Mouse (Mus musculus): Measurements from ENCODE around the gene Lurap1l. TPM values are rescaled to one million over a fixed set of nuclear protein-coding genes. Genes with fewer than 3 reads are reported as not detected.

Gene Lurap1l
- polyA plus RNA-seq, 1 experiment from 2014 or later = 9.0 TPM

GRCm38 (mm10) chr4:80949720-80950119 is 39.3 kb downstream of the Lurap1l start:
- WGBS = 77% methylated on average over 2 of the region's 2 CpGs
- no peak overlapping the region for H3K27ac ChIP-seq (ENCODE audit: low read length)
- ATAC-seq = no peak

GRCm38 (mm10) chr4:80950280-80950781 is 39.9 kb downstream of the Lurap1l start:
- Histone ChIP-seq H3K9ac (ENCODE audit: low read depth, low read length) (no peak overlapping the region), H3K27me3 (ENCODE audit: control insufficient read depth, insufficient read depth, low read depth, low read length) (no peaks in the 10 kb centered on the region), H3K36me3 (ENCODE audit: control insufficient read depth, insufficient read depth, low read length) (peaks cover 5% of the 10 kb centered on the region; the same call in 1 of the 2 replicates), H3K9me3 (replicated peaks; ENCODE audit: control insufficient read depth, low read length, poor library complexity, severe bottlenecking) (no peaks in the 10 kb centered on the region), H3K4me1 (ENCODE audit: control insufficient read depth, insufficient read depth, low read length) (no peaks in the 10 kb centered on the region), H3K4me2 (ENCODE audit: low read length) (no peak overlapping the region), H3K27ac (ENCODE audit: low read length) (no peak overlapping the region), H3K4me3 (ENCODE audit: low read depth, low read length) (no peak overlapping the region)
- 73% methylated on average over 8 of the region's 8 CpGs for WGBS
- no peak for ATAC-seq

More at GRCm38 (mm10) chr4:80949720-80950119, 39.3 kb downstream of the Lurap1l start:
- H3K4me2 ChIP-seq (ENCODE audit: low read length) = no peak overlapping the region
- H3K4me1 ChIP-seq (ENCODE audit: control insufficient read depth, insufficient read depth, low read length) = no peaks in the 10 kb centered on the region
- no peak overlapping the region for H3K9ac ChIP-seq (ENCODE audit: low read depth, low read length)
- no peak overlapping the region for H3K4me3 ChIP-seq (ENCODE audit: low read depth, low read length)
- peaks cover 5% of the 10 kb centered on the region; the same call in 1 of the 2 replicates for H3K36me3 ChIP-seq (ENCODE audit: control insufficient read depth, insufficient read depth, low read length)
- H3K27me3 ChIP-seq (ENCODE audit: control insufficient read depth, insufficient read depth, low read depth, low read length) = no peaks in the 10 kb centered on the region
- no peaks in the 10 kb centered on the region for H3K9me3 ChIP-seq (replicated peaks; ENCODE audit: control insufficient read depth, low read length, poor library complexity, severe bottlenecking)

DNA sequence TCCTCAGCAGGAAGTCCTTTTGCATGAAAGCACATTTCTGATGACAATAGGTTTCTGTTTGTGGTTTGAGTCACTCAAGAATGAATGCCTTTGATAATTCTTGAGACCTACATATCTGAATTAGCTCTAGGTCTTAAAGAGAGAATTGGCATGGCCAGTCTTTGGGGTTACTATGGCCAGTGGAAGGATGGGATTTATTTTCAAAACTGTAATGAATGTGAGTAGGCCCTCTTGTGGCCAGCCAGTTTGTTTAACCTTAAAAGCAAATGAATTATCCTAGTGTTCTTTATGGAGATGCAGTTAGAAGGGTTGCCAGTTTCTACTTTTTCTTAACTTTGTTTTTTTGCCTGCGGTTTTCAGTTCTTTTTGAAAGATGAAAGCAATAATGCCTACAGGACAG is 42.2 kb downstream of the Lurap1l start:
- H3K27me3 ChIP-seq (ENCODE audit: control insufficient read depth, insufficient read depth, low read depth, low read length) = no peaks in the 10 kb centered on the region
- H3K9ac ChIP-seq (ENCODE audit: low read depth, low read length) = no peak overlapping the region
- no peak for ATAC-seq
- no peak overlapping the region for H3K4me3 ChIP-seq (ENCODE audit: low read depth, low read length)
- H3K4me2 ChIP-seq (ENCODE audit: low read length) = no peak overlapping the region
- 91% methylated on average over 1 of the region's 1 CpGs for WGBS
- no peak overlapping the region for H3K27ac ChIP-seq (ENCODE audit: low read length)
- H3K4me1 ChIP-seq (ENCODE audit: control insufficient read depth, insufficient read depth, low read length) = no peaks in the 10 kb centered on the region
- no peaks in the 10 kb centered on the region; the same call in 1 of the 2 replicates for H3K9me3 ChIP-seq (replicated peaks; ENCODE audit: control insufficient read depth, low read length, poor library complexity, severe bottlenecking)
- peaks cover 5% of the 10 kb centered on the region; the same call in 1 of the 2 replicates for H3K36me3 ChIP-seq (ENCODE audit: control insufficient read depth, insufficient read depth, low read length)

DNA sequence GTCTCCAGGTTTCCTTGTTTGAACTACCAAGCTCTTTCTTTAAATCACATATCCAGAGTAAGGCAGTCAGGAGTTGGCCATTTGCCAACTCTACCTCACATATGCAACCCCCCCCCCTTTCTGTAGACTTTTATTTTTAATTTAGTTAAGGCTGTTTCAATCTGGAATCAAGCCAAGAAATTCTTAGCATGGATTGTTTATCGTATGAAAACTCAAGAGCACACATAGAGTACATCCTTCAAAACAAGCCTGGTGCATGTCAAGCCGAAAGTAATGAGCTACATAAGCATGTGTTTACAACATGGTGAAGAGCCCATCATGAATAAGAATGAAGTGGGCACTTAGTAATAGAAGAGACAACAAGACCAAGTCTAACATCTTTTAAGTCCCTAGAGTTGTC is 45.5 kb downstream of the Lurap1l start:
- Histone ChIP-seq H3K4me2 (ENCODE audit: low read length) (no peak overlapping the region), H3K4me1 (ENCODE audit: control insufficient read depth, insufficient read depth, low read length) (no peaks in the 10 kb centered on the region), H3K27me3 (ENCODE audit: control insufficient read depth, insufficient read depth, low read depth, low read length) (no peaks in the 10 kb centered on the region), H3K9ac (ENCODE audit: low read depth, low read length) (no peak overlapping the region), H3K36me3 (ENCODE audit: control insufficient read depth, insufficient read depth, low read length) (peaks cover 5% of the 10 kb centered on the region; the same call in 1 of the 2 replicates), H3K9me3 (replicated peaks; ENCODE audit: control insufficient read depth, low read length, poor library complexity, severe bottlenecking) (no peaks in the 10 kb centered on the region; the same call in 1 of the 2 replicates), H3K4me3 (ENCODE audit: low read depth, low read length) (no peak overlapping the region), H3K27ac (ENCODE audit: low read length) (no peak overlapping the region)
- WGBS = 78% methylated on average over 2 of the region's 2 CpGs
- ATAC-seq = no peak

DNA sequence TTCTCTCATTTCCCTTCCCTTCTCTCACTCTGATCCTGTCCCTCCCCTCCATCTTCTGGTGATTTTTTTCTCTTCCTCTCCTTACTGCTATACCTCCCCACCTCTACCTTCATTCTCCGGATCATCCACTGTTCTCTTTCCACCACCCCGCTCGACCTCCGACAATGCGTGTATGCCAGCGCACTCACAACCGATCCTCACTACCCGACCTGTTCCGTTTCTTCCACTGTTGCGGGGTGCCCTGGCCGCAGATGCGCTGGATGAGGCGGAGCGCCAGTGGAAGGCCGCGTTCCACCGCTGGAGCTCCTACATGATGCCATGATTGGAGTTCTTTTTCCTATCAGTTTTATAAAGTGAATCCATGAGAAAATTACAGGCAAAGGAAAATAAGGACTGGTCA is 57.1 kb downstream of the Lurap1l start:
- no peak overlapping the region for H3K4me3 ChIP-seq (ENCODE audit: low read depth, low read length)
- no peaks in the 10 kb centered on the region for H3K4me1 ChIP-seq (ENCODE audit: control insufficient read depth, insufficient read depth, low read length)
- H3K9me3 ChIP-seq (replicated peaks; ENCODE audit: control insufficient read depth, low read length, poor library complexity, severe bottlenecking) = 0 out of 2 replicates have a peak, but pooled peaks cover 3% of the 10 kb centered on the region
- H3K4me2 ChIP-seq (ENCODE audit: low read length) = no peak overlapping the region
- H3K27ac ChIP-seq (ENCODE audit: low read length) = no peak overlapping the region
- WGBS = 96% methylated on average over 17 of the region's 17 CpGs
- H3K27me3 ChIP-seq (ENCODE audit: control insufficient read depth, insufficient read depth, low read depth, low read length) = no peaks in the 10 kb centered on the region
- no peak overlapping the region for H3K9ac ChIP-seq (ENCODE audit: low read depth, low read length)
- H3K36me3 ChIP-seq (ENCODE audit: control insufficient read depth, insufficient read depth, low read length) = no peaks in the 10 kb centered on the region; the same call in 1 of the 2 replicates
- ATAC-seq = no peak

DNA sequence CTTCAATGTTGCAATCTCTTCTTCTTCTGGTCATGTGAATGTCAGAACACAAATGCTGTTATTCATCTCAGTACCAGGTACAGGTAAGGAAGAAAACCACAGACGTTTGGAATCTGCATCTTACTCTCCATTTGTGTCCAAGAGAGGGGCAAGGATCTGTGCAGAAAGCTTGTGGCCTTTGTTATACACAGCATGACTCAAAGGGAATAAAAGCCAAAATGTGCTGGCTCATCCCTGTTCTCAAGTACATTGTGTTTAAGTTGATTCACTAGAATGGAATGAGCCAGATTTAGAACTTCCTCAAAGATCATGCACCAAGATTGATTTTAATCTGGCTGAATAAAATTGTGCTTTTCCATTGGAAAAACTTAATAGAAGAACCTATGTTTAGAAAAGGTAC is 61.4 kb downstream of the Lurap1l start:
- H3K4me3 ChIP-seq (ENCODE audit: low read depth, low read length) = no peak overlapping the region
- 0 out of 2 replicates have a peak, but pooled peaks cover 3% of the 10 kb centered on the region for H3K9me3 ChIP-seq (replicated peaks; ENCODE audit: control insufficient read depth, low read length, poor library complexity, severe bottlenecking)
- H3K36me3 ChIP-seq (ENCODE audit: control insufficient read depth, insufficient read depth, low read length) = no peaks in the 10 kb centered on the region; the same call in 1 of the 2 replicates
- H3K27ac ChIP-seq (ENCODE audit: low read length) = no peak overlapping the region
- H3K4me2 ChIP-seq (ENCODE audit: low read length) = no peak overlapping the region
- no peaks in the 10 kb centered on the region for H3K4me1 ChIP-seq (ENCODE audit: control insufficient read depth, insufficient read depth, low read length)
- no peaks in the 10 kb centered on the region for H3K27me3 ChIP-seq (ENCODE audit: control insufficient read depth, insufficient read depth, low read depth, low read length)
- no peak overlapping the region for H3K9ac ChIP-seq (ENCODE audit: low read depth, low read length)
- 6% methylated on average over 1 of the region's 1 CpGs for WGBS
- no peak for ATAC-seq

DNA sequence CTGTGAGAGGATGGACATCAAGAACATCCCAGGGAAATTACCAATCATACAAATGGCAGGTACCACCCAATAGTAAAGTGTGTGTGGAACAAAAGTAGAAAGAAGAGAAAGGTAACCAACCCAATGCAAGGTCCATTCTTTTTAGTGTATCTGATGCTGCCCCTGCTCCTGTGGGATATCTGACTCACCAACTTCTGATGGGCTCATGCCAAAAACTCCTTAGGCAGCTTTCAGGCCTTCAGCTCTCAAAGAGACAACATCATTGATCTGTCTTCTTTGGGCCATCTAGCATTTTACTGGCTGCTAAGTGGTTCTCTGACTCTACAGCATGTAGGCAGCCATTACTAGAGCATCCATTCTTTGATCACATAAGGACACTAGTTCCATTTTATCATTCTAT is 63.5 kb downstream of the Lurap1l start:
- Histone ChIP-seq H3K36me3 (ENCODE audit: control insufficient read depth, insufficient read depth, low read length) (no peaks in the 10 kb centered on the region), H3K27me3 (ENCODE audit: control insufficient read depth, insufficient read depth, low read depth, low read length) (no peaks in the 10 kb centered on the region), H3K4me1 (ENCODE audit: control insufficient read depth, insufficient read depth, low read length) (no peaks in the 10 kb centered on the region), H3K27ac (ENCODE audit: low read length) (no peak overlapping the region), H3K4me2 (ENCODE audit: low read length) (no peak overlapping the region), H3K4me3 (ENCODE audit: low read depth, low read length) (no peak overlapping the region), H3K9me3 (replicated peaks; ENCODE audit: control insufficient read depth, low read length, poor library complexity, severe bottlenecking) (no peaks in the 10 kb centered on the region), H3K9ac (ENCODE audit: low read depth, low read length) (no peak overlapping the region)
- ATAC-seq = no peak

DNA sequence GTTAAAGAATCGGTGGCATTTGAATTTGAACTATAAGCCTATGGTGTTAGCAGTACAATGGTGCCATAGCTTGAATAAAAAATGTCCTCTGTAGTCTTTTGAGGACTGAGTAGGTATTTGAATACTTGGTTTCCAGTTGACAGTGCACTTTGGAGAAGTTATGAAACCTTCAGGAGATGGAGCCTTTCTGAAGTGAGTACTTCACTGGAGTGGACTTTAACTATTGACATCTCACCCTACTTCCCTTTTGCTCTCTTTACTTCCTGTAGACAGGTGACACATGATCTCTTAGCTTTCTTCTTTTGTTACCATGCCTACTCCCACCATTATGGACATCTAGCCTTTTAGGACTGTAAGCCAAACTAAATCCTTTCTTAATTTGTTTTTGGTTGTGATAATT is 80.4 kb downstream of the Lurap1l start:
- Histone ChIP-seq H3K4me3 (ENCODE audit: low read depth, low read length) (no peak overlapping the region), H3K4me2 (ENCODE audit: low read length) (no peak overlapping the region), H3K4me1 (ENCODE audit: control insufficient read depth, insufficient read depth, low read length) (no peaks in the 10 kb centered on the region), H3K36me3 (ENCODE audit: control insufficient read depth, insufficient read depth, low read length) (no peaks in the 10 kb centered on the region), H3K27me3 (ENCODE audit: control insufficient read depth, insufficient read depth, low read depth, low read length) (no peaks in the 10 kb centered on the region), H3K27ac (ENCODE audit: low read length) (no peak overlapping the region), H3K9me3 (replicated peaks; ENCODE audit: control insufficient read depth, low read length, poor library complexity, severe bottlenecking) (no peaks in the 10 kb centered on the region), H3K9ac (ENCODE audit: low read depth, low read length) (no peak overlapping the region)
- 77% methylated on average over 1 of the region's 1 CpGs for WGBS
- ATAC-seq = no peak

DNA sequence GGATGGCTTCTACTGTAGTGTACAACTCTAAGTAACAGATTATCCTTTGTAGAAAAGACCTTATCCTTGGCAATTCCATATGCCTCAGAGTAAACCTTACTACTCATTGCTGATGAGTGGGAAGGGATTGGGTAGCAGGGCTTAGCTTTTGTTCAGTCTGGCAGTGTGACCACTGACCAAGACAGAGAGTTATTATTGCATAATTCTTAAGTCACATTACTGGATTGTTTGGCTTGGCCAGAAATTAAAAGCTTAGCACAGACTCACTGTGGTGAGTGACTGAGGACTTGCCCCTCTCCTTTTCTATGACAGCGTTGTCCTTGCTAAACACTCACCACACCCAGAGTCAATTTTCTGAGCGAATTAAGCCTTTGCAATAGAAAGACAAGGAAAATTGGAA is 93.1 kb downstream of the Lurap1l start:
- no peaks in the 10 kb centered on the region for H3K27me3 ChIP-seq (ENCODE audit: control insufficient read depth, insufficient read depth, low read depth, low read length)
- no peak overlapping the region for H3K4me3 ChIP-seq (ENCODE audit: low read depth, low read length)
- no peaks in the 10 kb centered on the region for H3K36me3 ChIP-seq (ENCODE audit: control insufficient read depth, insufficient read depth, low read length)
- H3K4me1 ChIP-seq (ENCODE audit: control insufficient read depth, insufficient read depth, low read length) = no peaks in the 10 kb centered on the region; the same call in 1 of the 2 replicates
- no peak overlapping the region for H3K27ac ChIP-seq (ENCODE audit: low read length)
- no peak overlapping the region for H3K4me2 ChIP-seq (ENCODE audit: low read length)
- H3K9me3 ChIP-seq (replicated peaks; ENCODE audit: control insufficient read depth, low read length, poor library complexity, severe bottlenecking) = peaks cover 3% of the 10 kb centered on the region
- no peak overlapping the region for H3K9ac ChIP-seq (ENCODE audit: low read depth, low read length)
- WGBS = 89% methylated on average over 2 of the region's 2 CpGs
- ATAC-seq = no peak

Measured in midbrain, embryonic 16.5 days (tissue).